Mouse (Mus musculus): ENCODE data around the gene Sco2. TPM values are rescaled to one million over a fixed set of nuclear protein-coding genes. Genes with fewer than 3 reads are reported as not detected.

Gene Sco2
- polyA plus RNA-seq (2012): 75.8 and 81.4 TPM in 2 replicates

GRCm38 (mm10) chr15:89373762-89374248 is at the start of gene Sco2:
Gene Sco2 (minus strand): TSS chr15:89373846.

DNA sequence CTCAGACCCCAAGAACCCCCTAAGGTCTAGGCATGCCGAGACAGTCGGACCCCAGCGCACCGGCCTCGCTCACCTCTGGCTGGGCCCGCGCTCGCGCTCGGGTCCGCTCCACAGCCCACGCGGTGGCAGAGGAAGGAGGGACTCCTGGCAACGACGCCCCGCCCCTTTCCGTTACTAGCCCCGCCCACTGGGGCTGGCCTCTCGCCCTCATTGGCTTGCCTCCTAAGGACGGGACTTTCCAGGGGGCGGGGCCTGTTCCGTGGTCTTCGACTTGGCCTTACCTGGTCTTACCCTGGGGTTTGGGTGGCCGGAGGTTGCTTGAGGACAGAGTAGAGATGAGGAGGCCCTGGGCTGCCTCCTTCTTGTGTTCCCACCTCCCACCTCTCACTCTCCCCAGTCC is 36.5 kb upstream of the Sco2 start, which contains the start of gene Syce3:
TSS of gene Syce3 (minus strand) at position 386 of the 400 bp plus-strand sequence.

GRCm38 (mm10) chr15:89384617-89385016 is 11.0 kb upstream of the Sco2 start, which contains the start of gene Klhdc7b:
Gene Klhdc7b (plus strand): TSS chr15:89384917.

GRCm38 (mm10) chr15:89378831-89379401 is 5.3 kb upstream of the Sco2 start, which contains the start of gene Odf3b:
Gene Odf3b (minus strand): TSS chr15:89379282.

GRCm38 (mm10) chr15:89376957-89377356 is 3.3 kb upstream of the Sco2 start, which contains the start of gene Tymp:
Gene Tymp (minus strand): TSS chr15:89377039.

GRCm38 (mm10) chr15:89355241-89356187 is 18.1 kb downstream of the Sco2 start, which contains the start of the genes Lmf2 and Ncaph2:
Gene Lmf2 (minus strand): TSS chr15:89355659.
Gene Ncaph2 (plus strand): TSS chr15:89355719.

DNA sequence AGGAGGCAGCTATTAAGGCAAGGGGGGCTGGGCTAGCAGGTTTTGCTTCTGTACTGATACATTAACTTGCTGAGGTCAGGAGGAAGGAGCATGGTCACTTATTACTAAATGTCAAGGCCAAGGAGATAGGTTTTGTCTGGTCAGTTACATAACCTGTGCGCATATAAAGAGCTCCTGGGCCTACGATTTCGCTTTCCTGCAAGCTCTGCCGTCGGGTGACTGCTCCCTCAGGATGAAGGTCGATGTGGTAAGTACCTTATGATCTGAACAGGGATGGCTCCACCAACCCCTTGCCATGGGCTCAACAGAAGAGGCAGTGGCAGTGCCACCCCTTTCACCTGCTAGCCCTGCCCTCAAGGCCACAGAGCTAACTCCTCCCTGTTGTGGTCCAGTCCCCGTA is 39.4 kb downstream of the Sco2 start, which contains the start of gene Miox:
TSS of gene Miox (plus strand) at position 128 of the 400 bp plus-strand sequence.

DNA sequence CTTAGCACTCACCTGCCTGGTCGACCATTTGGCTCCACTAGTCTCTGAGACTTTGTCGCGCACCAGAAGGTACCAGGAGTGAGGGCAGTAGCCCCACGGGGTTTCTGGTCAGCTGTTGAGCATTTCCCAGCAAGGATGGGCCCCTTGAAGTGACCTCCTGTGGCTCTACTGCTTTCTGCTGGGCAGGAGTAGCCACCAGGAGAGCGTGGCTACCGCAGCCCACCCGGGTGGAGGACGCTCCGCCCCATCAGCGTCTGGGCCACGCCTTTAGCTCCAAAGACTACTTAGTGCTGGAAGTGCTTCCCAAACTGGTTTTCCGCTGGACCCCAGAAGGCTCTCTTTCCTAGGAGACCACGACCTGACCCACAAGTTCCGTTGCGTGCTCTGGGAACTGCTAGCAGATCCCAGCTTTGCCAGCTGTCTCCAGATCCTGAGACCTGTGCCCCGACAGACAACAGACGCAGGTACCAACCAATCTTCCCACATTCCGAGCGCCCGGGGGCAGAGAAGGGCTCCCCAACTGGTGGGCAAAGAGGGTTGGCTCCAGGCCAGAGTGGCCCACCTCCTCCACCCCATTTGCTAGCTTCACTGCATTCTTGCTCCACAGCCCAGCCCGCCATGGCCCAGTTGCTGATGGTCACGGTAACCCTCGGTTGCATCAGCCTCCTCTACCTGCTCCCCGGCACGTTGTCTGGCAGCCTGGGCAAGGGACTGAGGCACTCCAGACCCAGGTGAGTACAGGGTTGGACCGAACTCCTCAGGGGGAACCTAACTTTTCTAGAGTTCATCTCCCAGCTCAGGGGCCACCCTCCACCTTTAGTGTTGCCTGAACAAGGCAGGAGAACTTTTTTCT is 50.8 kb downstream of the Sco2 start, which contains the start of gene Adm2:
TSS of gene Adm2 (plus strand) at position 51 of the 853 bp plus-strand sequence.

Other genes starting within 250 kb of the Sco2 start
- 16.0 and 20.5 TPM in 2 replicates for gene Hdac10, start 245.1 kb downstream of the Sco2 start, polyA plus RNA-seq (2012)
- 0.10 TPM in 1 of 2 replicates, not detected in the other for gene Mapk12, start 233.1 kb downstream of the Sco2 start, polyA plus RNA-seq (2012)
- 0.28 and 0.48 TPM in 2 replicates for gene Mapk11, start 224.2 kb downstream of the Sco2 start, polyA plus RNA-seq (2012)
- gene Plxnb2, start 193.1 kb downstream of the Sco2 start, polyA plus RNA-seq (2012): 38.5 and 40.7 TPM in 2 replicates
- 10.1 and 11.8 TPM in 2 replicates for gene Dennd6b, start 177.3 kb downstream of the Sco2 start, polyA plus RNA-seq (2012)
- 47.6 and 60.3 TPM in 2 replicates for gene Ppp6r2, start 162.3 kb downstream of the Sco2 start, polyA plus RNA-seq (2012)
- gene Sbf1, start 58.5 kb downstream of the Sco2 start, polyA plus RNA-seq (2012): 172 and 230 TPM in 2 replicates
- gene Adm2, start 51.1 kb downstream of the Sco2 start, polyA plus RNA-seq (2012): not detected in 2 replicates
- not detected in 2 replicates for gene Miox, start 39.4 kb downstream of the Sco2 start, polyA plus RNA-seq (2012)
- 139 and 151 TPM in 2 replicates for gene Lmf2, start 18.2 kb downstream of the Sco2 start, polyA plus RNA-seq (2012)
- 63.0 and 78.6 TPM in 2 replicates for gene Ncaph2, start 18.1 kb downstream of the Sco2 start, polyA plus RNA-seq (2012)
- 1.4 and 1.6 TPM in 2 replicates for gene Tymp, start 3.2 kb upstream of the Sco2 start, polyA plus RNA-seq (2012)
- gene Odf3b, start 5.4 kb upstream of the Sco2 start, polyA plus RNA-seq (2012): 24.7 and 38.6 TPM in 2 replicates
- 0.06 and 0.18 TPM in 2 replicates for gene Klhdc7b, start 11.1 kb upstream of the Sco2 start, polyA plus RNA-seq (2012)
- not detected in 2 replicates for gene Syce3, start 36.7 kb upstream of the Sco2 start, polyA plus RNA-seq (2012)
- 2.2 and 2.7 TPM in 2 replicates for gene Cpt1b, start 52.0 kb upstream of the Sco2 start, polyA plus RNA-seq (2012)
- 0.07 TPM in 1 of 2 replicates, not detected in the other for gene C730034F03Rik, start 55.7 kb upstream of the Sco2 start, polyA plus RNA-seq (2012)
- 1.2 and 2.2 TPM in 2 replicates for gene Gm44502, start 55.9 kb upstream of the Sco2 start, polyA plus RNA-seq (2012)
- 157 and 209 TPM in 2 replicates for gene Chkb, start 56.1 kb upstream of the Sco2 start, polyA plus RNA-seq (2012)
- 0.01 TPM in 1 of 2 replicates, not detected in the other for gene Mapk8ip2, start 80.1 kb upstream of the Sco2 start, polyA plus RNA-seq (2012)
- gene Arsa, start 103.6 kb upstream of the Sco2 start, polyA plus RNA-seq (2012): 51.0 and 62.2 TPM in 2 replicates
- gene Shank3, start 125.8 kb upstream of the Sco2 start, polyA plus RNA-seq (2012): 34.8 and 56.1 TPM in 2 replicates
- gene Acr, start 194.5 kb upstream of the Sco2 start, polyA plus RNA-seq (2012): 0.15 and 0.39 TPM in 2 replicates
- gene Rabl2, start 218.1 kb upstream of the Sco2 start, polyA plus RNA-seq (2012): 14.4 and 21.8 TPM in 2 replicates